Mouse (Mus musculus): ENCODE measurements around the gene Mre11a.
A peak's percentile ranks its signal among the peaks of the same experiment; 100 is the strongest.

The Mre11a gene

GRCm38 (mm10) chr9:14784039-14785002 lies at the start of gene Mre11a, which contains the start of gene Ankrd49:
Gene Mre11a, plus strand, starts transcription at chr9:14784654.
Gene Ankrd49, minus strand, starts transcription at chr9:14784856.
- peak; percentile 86 for DNase-seq (ENCODE audit: low spot score)

- DNase-seq (ENCODE audit: low spot score), result no peak
Observed at GRCm38 (mm10) chr9:14739498-14740150, 44.8 kb upstream of the Mre11a start.

GRCm38 (mm10) chr9:14740151-14740924 lies 44.1 kb upstream of the Mre11a start, which contains the start of gene Piwil4:
Gene Piwil4, minus strand, starts transcription at chr9:14740733.
- DNase-seq (ENCODE audit: low spot score), result no peak

GRCm38 (mm10) chr9:14750901-14751502 lies 33.5 kb upstream of the Mre11a start:
- DNase-seq (ENCODE audit: low spot score), result no peak

GRCm38 (mm10) chr9:14751503-14752000 lies 32.9 kb upstream of the Mre11a start:
- peak; percentile 13 for DNase-seq (ENCODE audit: low spot score)

GRCm38 (mm10) chr9:14752001-14752522 lies 32.4 kb upstream of the Mre11a start, which contains the start of gene Fut4:
Gene Fut4, minus strand, starts transcription at chr9:14752393.
- DNase-seq (ENCODE audit: low spot score), result peak; percentile 41

GRCm38 (mm10) chr9:14753947-14754346 lies 30.5 kb upstream of the Mre11a start:
- no peak for DNase-seq (ENCODE audit: low spot score)

GRCm38 (mm10) chr9:14754469-14754868 lies 30.0 kb upstream of the Mre11a start:
- no peak for DNase-seq (ENCODE audit: low spot score)

- DNase-seq (ENCODE audit: low spot score), result no peak
Observed at GRCm38 (mm10) chr9:14758590-14758989, 25.9 kb upstream of the Mre11a start.

- no peak for DNase-seq (ENCODE audit: low spot score)
Observed at GRCm38 (mm10) chr9:14759261-14759660, 25.2 kb upstream of the Mre11a start.

GRCm38 (mm10) chr9:14764765-14765164 lies 19.7 kb upstream of the Mre11a start:
- DNase-seq (ENCODE audit: low spot score), result peak; percentile 40

GRCm38 (mm10) chr9:14769811-14770210 lies 14.6 kb upstream of the Mre11a start:
- no peak for DNase-seq (ENCODE audit: low spot score)

GRCm38 (mm10) chr9:14770803-14771471 lies 13.5 kb upstream of the Mre11a start, which contains the start of gene 1700012B09Rik:
Gene 1700012B09Rik, minus strand, starts transcription at chr9:14771030.
- no peak for DNase-seq (ENCODE audit: low spot score)

- no peak for DNase-seq (ENCODE audit: low spot score)
Observed at GRCm38 (mm10) chr9:14772074-14772473, 12.4 kb upstream of the Mre11a start.

GRCm38 (mm10) chr9:14773813-14774212 lies 10.6 kb upstream of the Mre11a start:
- no peak for DNase-seq (ENCODE audit: low spot score)

GRCm38 (mm10) chr9:14778341-14778740 lies 6.1 kb upstream of the Mre11a start:
- no peak for DNase-seq (ENCODE audit: low spot score)

- no peak for DNase-seq (ENCODE audit: low spot score)
Observed at GRCm38 (mm10) chr9:14787356-14787755, 2.9 kb downstream of the Mre11a start.

GRCm38 (mm10) chr9:14805714-14806113 lies 21.3 kb downstream of the Mre11a start:
- DNase-seq (ENCODE audit: low spot score), result no peak

- DNase-seq (ENCODE audit: low spot score), result no peak
Observed at GRCm38 (mm10) chr9:14806786-14807185, 22.3 kb downstream of the Mre11a start.

GRCm38 (mm10) chr9:14810111-14810510 lies 25.7 kb downstream of the Mre11a start:
- DNase-seq (ENCODE audit: low spot score), result no peak

Data from ovary, postnatal 14 days (tissue).